Mouse (Mus musculus) left cerebral cortex, adult 9 months (tissue): ENCODE results near the gene March6.

ENCODE experiments used
- DNase-seq, 2 experiments: peaks; one replicate each; pipeline ENCODE4 v3.0.0; 2022; ENCODE audit warnings: low spot score in 2 of 2

Gene March6

DNA sequence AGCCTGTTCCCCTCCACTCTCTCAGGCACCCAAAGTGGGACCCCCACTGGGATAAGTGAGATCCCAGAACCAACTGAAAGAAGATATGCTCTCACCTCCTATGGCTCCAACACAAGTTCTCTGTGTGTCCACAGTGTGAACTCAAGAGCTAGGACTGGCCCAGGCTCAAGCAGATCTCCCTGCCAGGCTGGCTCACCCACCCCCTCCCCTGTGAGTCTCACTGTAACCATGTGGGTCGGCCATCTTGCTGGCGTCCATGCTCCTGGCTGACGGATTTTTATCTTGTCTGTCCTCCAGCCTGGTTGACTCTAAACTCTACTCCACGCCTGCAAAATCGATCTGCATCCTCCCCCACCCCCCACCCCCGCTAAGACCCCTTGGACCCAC is 113.5 kb downstream of the March6 start:
- DNase-seq, result no peak

DNA sequence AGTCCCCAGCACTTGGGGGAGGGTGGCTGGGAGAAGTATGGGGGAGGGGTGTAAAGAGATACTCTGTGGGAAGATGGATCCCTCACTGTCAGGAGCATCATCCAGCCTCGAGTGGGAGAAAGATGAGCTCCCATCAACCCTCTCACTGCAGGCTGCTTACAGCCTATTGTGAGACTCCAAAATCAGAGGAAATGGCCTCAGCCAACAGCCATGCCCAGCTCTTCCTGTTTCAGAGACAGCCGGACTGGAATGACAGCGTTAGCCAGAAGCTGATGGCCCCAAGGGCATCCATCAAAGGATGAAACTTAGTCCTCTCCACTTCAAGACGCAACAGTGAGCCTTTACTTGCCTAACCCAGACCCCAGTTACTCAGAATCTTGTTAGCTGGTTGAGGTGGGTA is 115.7 kb downstream of the March6 start:
- no peak for DNase-seq

DNA sequence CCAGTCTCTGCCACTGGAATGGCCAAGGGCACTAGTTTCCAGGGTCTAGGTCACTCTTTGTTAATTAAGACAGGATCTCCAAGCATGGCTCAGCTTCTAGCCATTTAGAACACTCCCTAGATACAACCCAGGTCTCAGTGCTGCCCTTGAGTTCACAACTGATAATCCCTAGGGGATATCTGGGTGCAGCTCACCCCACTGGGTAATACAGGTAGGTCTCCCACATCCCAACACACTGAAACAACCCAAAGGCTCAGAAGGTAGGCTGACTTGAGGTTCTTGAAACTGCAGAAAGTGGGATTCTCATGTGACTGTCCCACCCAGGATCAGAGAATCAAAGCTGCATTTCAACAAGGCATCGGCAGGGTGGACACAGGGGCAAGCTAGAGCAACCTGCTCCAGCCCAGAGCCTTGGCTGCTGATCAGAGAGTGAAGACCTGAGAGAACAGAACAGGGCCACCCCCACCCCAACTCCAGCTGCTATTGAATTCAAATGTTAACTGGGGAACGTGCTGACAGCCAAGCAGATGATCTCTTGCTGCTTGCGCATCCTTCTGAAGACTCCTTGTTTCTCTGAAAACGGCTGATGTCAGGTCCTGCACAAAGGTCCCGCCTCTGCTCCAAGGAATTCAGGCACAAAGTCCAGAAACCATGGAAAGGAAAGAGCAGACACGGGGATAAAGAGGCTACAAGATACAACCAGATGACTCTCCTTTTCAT is 116.5 kb downstream of the March6 start:
- DNase-seq, result no peak

GRCm38 (mm10) chr15:31413662-31414061 is 117.2 kb downstream of the March6 start:
- DNase-seq, result no peak

- no peak for DNase-seq
Observed at GRCm38 (mm10) chr15:31412933-31413332, 117.9 kb downstream of the March6 start.

DNA sequence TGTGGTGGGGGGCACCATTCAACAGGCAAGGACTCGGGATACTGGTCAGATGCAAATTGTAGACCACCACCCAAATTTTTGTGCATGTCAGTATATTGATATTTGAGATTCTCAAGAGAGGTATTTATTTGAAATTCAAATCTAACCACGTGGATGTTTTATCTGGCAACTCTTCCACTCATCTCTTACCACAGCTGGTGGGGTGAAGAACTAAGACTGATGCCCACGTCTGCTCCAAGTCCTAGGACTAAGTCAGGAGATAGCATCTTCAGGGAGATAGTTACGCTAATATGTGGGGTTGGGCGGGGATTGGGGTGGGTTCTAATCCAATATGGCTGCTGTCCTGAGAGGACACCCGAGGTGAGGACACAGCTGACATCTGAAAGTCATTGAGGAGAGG is 118.4 kb downstream of the March6 start:
- no peak for DNase-seq

- no peak for DNase-seq
Observed at GRCm38 (mm10) chr15:31407490-31407889, 123.4 kb downstream of the March6 start.

- DNase-seq, result no peak
Observed at GRCm38 (mm10) chr15:31406881-31407280, 124.0 kb downstream of the March6 start.
